Mouse (Mus musculus): ENCODE data around the gene Krt34.

DNA sequence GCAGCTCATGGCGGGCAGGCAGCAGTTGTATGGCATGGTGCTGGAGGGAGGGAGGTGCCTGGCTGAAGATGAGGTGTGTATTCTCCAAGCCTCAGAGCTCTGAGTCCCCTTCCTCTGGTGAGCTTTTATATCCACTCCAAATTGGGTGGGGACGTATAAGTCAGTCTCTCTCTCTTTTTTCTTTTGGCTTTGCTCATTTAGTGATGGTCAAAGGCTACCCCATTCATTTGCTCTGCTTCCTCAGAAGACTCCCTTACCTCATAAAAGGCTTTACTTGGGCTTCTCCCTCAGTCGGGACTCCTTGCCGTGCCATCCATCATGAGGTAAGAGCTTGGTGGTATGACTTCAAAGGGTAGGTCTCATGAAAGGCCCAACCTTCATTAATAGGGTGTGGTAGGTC lies 25.2 kb downstream of the Krt34 start, which contains the start of gene Krt33a:
- TF ChIP-seq CTCF (IDR thresholded peaks at IDR 0.05; ENCODE audit: extremely low read depth, insufficient read length, insufficient replicate concordance, low read depth, low read length) (no peak), POLR2A (IDR thresholded peaks at IDR 0.05; ENCODE audit: low read depth, low read length) (no peak)
